Mouse (Mus musculus) kidney, postnatal 14 days (tissue): ENCODE measurements at regions not wholly inside any gene's neighbourhood (a gene's known extent, or its start where the extent isn't known, plus 50 kb on each side); places are given as distances from the start of the nearest gene placed in this dataset.
A peak's percentile ranks its signal among the peaks of the same experiment; 100 is the strongest.

Experiments used
- DNase-seq: peaks from one replicate; pipeline ENCODE4 v3.0.0; 2022; ENCODE audit warnings: mixed read lengths

DNA sequence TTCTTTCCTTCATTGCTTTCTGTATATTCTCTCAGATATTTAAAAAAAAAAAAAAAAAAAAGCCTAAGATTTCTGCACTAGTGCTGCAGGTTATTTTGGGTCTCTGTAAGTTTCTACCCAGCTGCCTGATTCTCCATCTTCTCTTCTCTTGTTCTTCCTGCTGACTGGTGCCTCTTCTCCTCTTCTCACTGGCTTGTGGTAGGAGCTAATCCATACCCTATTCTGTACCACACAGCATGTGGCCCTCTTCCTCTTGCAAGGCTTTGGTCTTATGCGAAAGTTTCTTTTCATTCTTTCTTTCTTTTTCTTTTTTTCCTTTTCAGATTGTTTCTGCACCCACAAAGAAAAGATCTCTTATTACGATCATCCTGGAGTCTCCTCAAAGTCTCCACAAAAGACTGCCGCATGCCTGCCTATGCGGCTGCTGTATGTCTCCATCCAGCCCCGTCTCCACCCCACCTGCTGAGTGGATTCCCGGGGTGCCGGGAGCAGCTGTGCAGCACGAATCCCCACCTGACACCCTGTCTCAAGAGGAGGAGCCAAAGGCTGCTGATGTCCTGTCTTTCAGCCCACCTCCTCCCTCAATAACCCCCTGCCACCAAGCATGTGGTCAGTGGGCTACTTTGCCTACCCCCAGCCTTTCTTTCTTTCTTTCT is 66.3 kb downstream of the Ythdf1 start:
- no peak for DNase-seq

DNA sequence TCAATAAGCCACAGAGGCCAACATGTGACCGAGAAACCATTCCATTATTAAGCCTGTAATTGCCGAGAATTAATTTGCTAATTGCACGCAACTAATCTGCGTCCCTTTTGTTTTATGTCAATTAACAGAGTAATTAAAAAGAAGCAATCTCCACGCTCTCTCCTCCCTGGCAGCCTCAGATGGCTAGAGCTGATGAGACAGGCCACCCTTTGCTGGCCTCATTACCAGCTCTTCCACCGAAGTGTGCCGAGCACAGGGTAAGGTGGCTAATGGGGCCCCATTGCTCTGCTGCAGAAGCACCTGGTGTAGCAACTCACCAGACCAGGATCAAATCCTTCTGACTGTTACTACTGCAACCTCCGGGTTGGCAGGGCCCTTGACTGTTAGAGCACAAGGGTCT is 70.8 kb upstream of the Bhlhe23 start:
- no peak for DNase-seq

DNA sequence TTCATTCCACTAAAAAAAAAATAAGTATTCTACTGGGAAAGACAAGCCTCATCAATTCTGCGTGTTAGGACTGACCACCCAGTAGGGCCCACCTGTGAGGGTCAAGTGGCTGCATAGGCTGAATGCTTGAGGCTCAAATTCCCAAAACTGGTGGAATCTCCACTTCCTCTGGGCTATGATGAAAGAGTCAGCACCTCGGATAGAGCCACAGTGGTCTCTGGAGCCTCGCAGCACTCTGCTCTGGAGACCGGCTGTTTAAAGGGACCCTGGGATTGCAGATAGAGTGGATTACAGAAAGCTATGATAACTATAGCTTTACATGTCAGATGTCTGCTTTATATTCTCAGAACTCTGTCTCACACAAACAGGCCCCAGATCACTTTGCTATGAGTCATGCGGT is 68.3 kb upstream of the Bhlhe23 start:
- DNase-seq = no peak

- DNase-seq = no peak
Observed at GRCm38 (mm10) chr2:180843669-180844068, 67.0 kb upstream of the Bhlhe23 start.

GRCm38 (mm10) chr2:180839126-180839525 is 62.4 kb upstream of the Bhlhe23 start:
- DNase-seq = no peak

- DNase-seq = peak; percentile 65
Observed at GRCm38 (mm10) chr2:180837996-180838395, 61.3 kb upstream of the Bhlhe23 start.

GRCm38 (mm10) chr2:180837318-180837920 is 60.7 kb upstream of the Bhlhe23 start:
- DNase-seq = no peak

DNA sequence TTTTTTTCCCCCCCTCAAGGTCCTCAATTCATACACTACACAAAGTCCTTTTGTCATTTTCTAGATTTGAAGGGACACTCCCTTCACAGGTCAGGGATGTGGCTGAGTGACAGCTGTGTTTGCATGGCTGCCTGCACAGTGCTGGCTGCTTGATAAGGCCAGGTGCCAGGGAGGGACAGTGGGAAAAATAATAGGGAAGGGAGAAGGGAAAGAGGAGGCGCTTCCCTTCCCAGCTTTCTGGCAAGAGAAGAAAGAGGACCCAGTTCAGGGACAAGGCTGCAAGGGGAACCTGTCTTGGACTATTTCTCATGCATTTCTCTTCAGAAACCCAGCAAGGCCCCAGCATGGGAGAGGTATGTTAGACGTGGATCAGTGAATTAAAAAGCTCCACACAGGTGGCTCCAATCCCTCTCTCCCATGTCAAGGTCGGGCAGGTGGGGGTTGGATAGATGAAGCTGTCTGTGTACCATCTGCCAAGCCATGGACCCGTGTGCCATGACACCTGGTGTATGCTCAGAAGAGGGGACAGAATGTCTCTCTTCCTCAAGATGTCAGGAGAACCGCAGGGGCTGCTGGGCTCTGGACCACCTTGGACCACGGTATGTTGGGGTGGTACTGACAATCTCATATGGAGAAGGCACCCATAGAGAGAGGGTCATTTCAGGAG is 59.4 kb upstream of the Bhlhe23 start:
- no peak for DNase-seq

DNA sequence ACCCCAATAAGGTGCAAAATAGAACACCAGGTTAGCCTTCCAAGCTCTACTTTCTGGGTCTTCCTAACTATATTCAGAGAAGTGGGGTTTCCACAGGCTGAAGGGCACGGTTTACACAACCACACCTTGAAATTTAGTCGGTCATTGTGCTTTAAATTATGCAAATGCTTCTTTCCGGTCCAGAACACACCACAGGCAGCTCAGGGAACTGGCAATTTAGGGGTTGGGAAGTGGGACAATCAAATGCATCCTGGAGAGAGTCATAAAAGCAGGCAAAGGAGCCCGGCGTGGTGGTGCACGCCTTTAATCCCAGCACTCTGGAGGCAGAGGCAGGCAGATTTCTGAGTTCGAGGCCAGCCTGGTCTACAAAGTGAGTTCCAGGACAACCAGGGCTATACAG is 56.0 kb upstream of the Bhlhe23 start:
- no peak for DNase-seq

DNA sequence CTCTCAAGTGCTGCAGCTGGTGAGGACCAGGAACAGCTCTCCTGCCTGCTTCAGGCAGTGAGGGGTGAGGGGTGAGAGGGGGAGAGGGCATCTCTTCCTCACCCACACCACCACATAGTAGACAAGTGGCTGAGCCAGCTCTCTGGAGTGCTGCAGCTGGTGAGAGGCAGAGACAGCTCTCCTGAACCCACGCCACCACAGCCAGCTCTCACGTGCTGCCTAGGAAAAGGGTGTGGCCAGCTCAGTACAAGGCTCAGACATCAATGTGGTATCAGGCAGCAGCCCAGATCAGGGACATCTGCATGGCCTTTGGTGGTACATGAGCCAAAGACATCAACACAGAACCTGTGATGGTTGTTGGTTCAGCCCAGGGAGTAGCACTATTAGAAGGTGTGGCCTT is 53.9 kb upstream of the Bhlhe23 start:
- no peak for DNase-seq

DNA sequence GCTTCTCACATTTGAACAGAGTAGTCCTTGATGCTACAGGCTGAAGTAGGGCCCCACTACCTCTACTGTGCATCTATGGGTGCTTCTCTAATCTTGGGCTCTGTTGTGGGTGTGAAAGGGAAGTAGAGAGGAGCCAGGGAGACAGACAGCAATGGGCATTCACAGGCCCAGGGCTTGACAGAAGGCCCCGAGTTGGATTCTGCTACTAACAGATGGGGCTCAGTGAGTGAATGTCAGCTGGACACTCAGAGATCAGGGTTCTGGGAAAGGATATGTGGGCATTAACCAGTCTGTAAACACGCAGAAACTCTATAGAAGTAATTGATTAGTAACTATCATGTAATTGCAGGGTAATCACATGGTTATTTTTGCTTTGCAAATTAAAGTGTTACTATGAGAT is 51.4 kb upstream of the Bhlhe23 start:
- no peak for DNase-seq

- DNase-seq = no peak
Observed at GRCm38 (mm10) chr2:180826742-180827141, 50.0 kb upstream of the Bhlhe23 start.
